Mouse (Mus musculus): ENCODE measurements around the gene Atf6b.

Gene Atf6b

DNA sequence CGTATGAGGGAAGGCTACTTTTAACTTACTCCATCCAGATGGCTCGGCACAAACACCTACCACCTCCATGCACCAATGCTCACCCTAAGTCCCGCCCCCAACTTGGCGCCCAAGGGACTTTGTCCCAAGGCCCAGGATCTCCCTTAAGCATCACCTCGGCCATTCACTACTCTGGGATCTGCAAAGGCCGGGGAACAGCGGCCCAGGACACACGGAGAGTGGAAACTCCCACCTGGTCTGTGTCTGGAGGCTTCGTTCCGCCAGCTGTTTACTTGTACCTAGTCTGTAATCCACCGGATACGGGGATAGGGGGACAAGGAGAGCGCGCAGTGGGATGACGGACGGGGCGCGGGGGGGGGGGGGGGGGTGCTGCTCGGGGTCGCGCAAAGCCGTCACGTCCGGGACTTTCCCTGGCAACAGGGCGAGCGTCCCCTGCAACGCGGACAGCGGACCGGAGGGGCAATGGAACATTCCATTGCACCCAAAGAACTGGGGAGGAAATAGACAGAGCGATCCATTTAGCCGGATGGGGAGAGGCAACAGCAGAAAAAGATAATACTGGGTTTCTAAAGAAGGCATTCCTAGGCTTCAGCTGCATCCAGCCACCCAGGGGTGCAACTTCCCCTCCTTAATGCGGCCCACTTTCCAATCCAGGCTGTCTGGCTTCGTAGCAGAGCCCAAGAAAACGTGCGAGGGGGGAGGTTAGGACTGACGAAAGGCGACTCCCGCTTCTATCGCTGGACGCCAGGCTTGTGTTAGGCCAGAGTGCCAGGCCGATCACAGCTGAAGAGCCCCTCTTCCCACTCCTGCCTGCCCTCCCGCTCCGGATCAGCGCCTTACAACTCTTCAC, 19.6 kb upstream of the Atf6b start:
- peak; percentile 91 for DNase-seq

DNA sequence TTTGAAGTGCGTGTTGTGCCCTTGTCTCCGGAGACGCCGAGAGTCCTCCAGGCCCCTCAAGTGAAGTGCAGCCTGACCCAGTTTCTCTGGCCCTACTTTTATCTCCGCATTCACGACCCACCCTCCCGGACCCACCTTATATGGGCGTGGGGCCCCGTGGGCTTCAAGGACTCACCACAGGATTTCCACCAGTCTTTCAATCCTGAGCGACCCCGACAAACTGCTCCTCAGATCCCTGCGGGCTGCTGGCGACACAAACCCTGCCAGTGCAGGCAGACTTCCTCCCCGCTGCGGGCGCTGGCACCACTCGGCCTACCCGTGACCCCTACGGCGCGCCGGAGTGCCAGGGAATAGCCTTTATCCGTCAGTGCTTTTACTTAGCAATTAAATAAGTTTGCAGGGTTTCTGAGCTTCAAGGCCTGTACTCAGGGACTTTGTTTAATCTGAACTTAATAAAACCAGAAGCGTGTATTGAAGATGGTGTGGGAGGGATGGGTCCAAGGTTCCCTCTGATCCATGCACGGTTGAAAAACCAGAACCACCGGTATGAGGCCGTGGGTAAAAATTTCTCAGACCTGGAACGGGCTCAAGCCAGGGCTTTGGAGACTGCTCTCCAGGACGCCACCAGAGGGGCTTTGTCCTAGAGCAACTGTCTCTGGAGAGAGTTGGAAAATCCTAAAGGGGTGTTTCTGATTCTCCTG, 18.9 kb upstream of the Atf6b start, which contains the start of gene Ppt2:
TSS of gene Ppt2 (minus strand) at position 568 of the 701 bp plus-strand sequence.
- DNase-seq = no peak

DNA sequence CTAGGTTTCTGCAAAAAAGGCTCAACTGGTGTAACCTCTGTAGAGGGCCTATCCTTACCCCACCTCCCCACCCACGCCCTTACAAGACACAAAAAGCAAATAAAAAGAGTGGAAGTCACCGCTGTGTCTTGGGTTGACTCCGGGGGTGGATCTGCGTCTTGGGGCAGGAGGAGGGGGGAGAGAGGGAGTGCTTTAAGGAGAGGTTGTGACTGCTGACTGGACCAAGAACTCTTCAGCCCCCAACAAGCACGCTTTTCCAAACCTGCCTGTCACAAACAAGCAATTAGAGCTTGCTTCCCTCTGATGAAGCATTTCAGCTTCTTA, 18.3 kb upstream of the Atf6b start:
- no peak for DNase-seq

DNA sequence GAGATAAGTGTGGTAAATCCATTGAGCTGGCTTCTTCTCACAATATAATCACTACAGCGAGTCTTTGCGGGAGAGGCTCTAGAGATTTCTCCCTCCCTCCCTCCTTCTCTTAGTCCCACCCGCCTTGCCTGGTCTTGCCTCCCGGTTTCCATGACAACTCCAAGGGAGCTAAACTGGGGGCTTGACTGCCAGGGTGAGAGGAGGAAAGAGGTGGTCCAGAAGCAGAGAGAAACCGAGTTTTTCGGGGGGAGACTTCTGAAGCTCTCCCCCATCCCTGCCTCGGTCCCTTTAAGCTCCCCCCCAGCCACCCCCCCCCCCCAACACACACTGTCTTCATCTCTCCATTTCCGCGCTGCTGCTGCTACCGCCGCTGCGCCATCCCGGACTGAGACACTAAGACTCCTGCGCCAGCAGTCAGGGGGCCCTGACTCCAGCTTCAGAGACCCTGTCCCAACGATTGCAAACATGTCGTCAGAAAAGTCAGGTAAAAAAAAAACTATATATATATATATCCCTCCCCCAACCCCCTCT, 17.7 kb upstream of the Atf6b start, which contains the start of gene Prrt1:
TSS of gene Prrt1 (plus strand) at position 313 of the 531 bp plus-strand sequence.
- peak; percentile 78 for DNase-seq

DNA sequence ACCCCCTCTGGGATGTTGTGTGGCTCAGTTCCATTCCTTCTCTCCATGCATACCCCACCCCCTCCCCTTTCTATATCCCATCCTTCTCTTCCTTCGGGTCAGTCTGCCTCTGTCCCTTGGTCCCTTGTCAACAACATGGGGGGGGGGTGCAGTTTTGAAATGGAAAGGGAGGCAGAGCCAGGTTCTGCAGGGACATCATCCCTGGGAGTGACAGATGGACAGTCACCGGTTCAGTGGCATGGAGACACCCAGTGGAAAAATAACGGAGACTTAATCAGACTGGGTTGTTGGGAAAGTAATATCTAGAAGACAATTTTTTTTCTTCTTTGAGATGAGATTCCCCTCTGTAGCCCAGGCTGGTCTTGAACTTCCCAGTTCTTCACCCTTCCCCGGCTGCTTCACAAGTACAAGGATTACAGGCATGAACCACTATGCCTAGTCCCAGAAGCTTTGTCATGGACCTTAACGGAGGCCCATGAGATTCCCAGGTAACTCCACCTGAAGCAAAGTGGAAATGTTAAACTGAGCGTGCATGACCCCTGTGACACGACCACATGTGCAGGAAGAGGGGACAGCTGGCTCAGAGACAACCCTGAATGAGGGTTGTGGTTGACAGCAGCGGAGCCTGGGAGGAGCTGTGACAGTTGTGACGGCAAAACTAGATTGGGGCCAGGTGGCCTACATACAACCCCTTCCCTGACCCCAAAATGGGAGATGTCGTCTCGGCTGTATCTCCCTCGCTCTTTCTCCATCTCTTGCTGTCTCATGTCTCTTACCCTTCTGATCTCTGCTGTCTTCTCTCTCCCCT, 16.9 kb upstream of the Atf6b start:
- no peak for DNase-seq

DNA sequence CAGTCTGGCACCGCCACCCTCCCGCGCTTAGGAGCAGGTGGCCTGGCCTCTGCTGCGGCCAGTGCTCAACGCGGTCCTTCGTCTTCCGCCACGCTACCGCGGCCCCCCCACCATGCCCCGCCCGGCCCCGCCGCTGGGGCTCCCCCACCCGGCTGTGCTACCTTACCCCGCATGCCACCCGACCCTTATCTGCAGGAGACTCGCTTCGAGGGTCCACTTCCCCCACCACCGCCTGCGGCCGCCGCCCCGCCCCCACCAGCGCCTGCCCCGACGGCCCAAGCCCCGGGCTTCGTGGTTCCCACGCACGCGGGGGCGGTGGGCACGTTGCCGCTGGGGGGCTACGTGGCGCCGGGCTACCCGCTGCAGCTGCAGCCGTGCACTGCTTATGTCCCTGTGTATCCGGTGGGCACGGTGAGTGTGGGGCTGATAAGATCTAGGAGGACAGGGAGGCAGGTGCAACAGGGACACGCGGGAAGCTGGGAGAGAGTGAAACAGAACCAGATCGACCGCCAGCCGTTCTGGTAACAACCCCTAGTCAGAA, 16.1 kb upstream of the Atf6b start:
- no peak for DNase-seq

DNA sequence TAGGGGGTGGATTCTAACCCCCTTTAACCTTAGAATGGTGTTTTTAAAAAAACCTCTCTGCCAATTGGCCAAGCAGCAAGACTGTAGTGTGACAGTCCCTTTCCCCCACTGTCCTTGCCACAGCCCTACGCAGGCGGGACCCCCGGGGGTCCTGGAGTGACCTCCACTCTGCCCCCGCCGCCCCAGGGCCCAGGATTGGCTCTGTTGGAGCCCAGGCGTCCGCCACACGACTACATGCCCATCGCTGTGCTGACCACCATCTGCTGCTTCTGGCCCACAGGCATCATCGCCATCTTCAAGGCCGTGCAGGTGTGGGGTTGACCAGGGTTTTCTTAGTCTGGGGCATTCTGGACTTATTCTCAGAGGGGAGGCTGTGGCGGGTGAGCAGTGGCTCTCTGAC, 15.3 kb upstream of the Atf6b start:
- DNase-seq = no peak

DNA sequence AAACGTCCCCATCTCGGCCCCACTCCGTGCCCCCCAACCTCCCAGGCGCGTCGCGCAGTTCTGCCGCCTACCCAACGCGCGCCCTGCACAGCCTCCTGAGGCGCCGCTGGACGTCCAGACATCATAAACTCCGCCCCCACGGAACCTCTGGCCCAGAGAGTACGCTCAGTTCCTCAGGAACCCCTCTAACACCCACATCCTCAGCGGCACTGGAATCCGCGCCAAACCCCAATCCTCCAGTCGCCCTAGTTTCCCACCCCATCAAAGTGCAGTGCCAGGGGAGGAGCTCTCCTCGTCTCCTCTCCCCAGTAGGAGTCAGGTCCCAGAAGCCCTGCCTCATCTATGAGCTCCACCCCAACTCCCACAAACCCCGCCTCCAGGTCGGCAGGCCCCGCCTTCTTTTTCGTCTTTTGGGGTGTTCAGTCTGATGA, 14.7 kb upstream of the Atf6b start:
- DNase-seq = peak; percentile 94

DNA sequence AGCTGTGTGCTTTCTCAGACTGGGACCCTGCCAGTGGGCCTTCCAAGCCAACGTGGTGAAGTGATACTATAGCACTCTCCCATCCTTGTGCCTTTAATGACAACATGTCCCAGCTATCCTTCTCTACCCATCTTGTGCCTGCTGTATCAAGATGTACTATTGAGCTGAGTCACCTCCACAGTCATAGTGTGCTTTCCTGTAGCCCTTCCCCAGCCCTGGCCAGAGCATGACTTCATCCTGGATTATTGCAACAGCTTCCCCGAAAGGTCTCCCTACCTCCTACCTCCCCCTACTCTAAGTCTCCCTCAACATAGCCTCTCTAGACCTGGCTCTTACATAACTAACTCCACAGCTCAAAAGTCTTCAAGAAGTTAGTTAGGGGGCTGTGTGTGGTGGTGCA, 11.3 kb upstream of the Atf6b start:
- DNase-seq = no peak

DNA sequence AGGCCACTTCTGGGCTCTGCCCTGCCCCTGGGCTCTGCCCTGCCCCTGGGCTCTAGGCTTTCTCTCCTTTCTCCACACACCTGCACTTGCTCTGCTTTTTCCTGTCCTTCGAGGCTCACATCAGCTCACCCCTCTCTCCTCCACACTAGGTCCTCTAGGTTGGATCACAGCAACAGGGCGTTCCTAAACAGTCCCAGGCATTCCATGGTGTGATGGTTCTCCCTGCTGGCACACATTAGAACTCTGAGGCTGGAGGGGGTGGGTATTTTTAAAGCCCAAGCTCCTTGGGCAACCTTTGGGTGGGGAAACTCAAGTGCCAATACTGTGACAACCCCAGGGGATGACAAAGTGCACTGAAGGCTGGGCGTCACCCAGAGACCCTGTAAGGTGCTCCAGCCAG, 9.5 kb upstream of the Atf6b start:
- DNase-seq = no peak

DNA sequence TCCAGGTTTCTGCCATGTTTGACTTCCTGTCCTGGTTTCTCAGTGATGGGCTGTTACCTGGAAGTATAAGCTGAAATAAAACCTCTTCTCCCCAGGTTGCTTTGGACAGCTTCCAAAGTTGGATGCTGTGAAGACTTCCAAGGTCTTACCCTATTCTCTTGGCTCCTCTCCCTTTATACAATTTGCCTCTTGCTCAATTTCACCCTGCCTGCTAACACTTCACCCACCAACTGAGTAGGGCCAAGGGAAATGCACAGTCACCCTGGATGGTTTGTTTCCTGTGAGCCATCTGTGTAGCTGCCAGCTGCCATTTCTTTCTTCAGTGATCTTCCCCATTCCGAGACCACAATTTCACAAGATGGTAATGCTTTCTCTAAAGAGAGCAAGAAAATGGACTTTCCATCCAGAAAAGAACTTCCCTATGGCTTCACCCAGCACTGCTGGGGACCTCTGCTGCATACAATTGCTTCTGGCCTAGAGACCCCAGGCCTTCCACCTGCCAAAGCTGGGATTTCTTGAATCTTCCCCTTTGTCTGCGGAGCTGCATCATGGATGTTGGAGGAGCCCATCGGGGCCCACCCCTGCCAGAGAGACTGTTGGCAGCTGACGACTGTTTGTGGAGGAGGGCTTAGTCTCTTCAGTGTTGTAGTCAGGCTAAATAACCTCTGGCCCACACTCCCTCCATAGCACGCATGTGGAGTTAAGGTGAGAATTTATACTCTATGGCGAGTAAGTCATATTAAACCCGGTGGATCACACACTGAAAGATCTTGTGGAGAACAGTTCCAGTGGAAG, 7.3 kb upstream of the Atf6b start:
- no peak for DNase-seq

DNA sequence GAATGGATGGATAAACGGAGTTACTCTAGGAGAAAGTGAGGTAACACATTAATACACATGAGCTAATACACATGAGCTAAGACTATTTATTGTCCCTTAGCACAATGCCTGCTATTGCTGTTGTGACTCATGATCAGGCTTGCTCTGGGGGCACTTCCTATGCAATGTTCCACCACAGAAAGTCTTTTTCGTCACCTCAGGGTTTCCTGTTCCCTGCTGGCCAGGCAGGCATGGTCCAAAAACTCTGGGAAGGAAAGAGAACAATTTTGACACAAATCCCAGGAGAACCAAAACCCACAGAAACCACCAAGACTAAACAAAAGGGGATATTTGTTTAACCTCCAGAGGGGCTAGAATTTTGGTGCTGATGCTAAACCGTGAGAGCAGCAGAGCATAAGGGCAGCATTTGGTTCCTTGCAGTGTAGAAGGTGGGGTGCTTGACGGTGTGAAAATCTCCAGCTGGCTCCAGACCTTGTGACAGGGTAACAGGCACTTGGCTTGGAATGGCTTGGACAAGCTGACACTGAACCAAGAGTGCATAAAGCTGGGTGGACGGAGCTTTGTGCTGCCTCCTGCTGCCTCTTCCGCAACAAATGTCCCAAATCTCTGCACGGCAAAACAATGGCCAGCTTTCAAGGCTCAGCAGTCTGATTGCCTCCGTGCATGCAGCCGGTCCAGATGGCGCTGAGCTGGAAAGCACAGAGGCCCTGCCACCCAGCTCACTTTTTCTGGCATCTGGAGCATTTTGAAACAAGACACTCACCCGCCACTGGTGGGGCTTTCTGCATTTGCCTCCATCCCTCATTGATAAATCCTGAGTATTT, 6.0 kb upstream of the Atf6b start:
- peak; percentile 72 for DNase-seq

DNA sequence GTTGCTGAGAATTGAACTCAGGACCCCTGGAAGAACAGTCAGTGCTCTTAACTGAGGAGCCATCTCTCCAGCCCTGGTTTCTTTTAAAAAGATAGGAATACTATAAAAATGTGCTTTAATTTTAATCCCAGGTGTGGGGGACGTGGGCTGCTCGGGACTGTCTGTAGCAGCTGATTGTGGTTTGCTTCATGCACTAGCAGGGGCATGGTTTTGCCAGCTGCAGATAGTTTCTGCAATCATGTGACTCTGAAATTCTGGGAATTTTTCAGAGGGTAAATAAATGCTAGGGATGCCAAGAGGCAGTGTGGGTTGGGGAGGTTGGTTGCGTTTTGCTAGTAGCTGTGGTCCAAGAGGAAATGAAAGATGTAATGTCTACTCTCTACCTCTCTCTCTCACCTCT, 5.0 kb upstream of the Atf6b start:
- DNase-seq = no peak

DNA sequence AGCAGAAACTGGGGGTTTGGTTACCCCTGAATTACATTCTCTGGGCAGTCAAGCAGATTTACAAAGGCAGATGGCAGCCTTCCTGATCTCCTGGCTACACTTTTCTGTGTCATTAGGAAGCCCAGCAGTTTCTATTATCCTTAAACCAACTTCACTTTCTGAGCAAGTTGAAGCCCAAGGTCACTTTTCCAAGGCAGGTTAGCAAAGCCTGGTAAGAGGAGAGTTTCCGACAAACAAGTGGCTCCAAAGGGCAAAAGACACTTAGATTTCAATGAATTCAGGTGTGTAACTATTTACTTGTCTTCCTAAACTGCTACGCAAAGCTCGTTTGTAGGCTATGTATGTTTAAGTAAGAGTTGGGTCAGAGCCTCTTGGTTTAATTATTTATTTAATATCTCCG, 3.6 kb upstream of the Atf6b start:
- DNase-seq = no peak

DNA sequence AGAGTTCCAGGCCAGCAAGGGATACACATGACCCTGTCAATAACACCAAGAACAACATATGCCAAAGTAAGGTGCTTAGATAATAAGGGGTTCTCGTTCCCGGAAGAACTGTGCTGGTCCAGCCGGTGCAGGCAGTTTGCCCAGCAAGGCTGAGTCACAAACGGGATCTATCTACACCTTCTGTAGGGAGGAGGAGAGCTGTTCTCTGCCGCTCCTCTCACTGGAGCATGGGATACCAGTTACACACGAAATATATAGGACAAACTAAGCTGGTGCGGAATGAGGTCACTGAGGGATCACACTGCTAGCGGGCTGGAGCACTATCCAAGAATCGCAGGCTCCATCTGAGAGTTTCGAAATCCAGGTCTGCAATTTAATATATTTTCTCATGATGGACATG, 3.0 kb upstream of the Atf6b start:
- no peak for DNase-seq

DNA sequence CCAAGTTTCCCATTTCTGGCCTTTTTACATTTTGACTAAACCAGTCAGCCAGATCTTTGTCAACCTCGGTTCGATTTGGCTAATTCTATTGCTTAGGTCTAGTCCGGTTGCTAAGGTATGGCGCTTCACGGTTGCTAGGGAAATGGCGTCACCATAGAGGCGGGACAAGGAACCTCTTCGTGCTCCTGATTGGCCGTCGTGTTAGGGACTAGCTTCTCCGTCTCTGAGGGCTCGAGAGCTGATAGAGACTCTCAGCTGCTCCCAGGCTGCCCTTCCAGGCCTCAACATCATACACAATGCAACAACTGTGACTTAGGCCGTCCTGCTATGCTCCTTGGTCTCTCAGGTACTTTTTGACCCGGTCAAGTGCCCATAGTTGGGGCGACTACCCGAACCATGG, 2.3 kb upstream of the Atf6b start, which contains the start of gene Fkbpl:
TSS of gene Fkbpl (plus strand) at position 157 of the 400 bp plus-strand sequence.
- DNase-seq = peak; percentile 97

DNA sequence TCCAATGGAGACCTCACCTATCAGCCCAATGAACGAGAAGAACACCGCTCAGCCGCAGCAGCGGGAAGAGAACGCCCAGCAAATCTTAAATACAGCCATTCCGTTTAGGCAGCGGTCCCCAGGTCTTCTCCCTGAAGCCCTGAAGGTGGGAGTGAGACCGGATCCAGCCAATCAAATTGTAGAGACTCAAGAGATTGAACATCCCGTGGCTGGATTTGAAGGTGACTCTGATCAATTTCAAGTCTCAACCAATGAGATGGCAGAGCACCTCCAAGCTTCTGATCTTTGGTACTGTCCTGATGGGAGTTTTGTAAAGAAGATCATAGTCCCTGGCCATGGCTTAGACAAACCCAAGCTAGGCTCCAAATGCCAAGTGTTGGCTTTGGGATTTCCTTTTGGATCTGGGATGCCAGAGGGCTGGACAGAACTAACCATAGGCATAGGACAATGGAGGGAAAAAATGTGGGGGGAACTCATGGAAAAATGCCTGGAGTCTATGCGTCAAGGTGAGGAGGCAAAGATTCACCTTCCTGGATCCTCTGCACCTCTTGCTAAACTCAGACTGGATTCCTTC, 1.6 kb upstream of the Atf6b start:
- no peak for DNase-seq

DNA sequence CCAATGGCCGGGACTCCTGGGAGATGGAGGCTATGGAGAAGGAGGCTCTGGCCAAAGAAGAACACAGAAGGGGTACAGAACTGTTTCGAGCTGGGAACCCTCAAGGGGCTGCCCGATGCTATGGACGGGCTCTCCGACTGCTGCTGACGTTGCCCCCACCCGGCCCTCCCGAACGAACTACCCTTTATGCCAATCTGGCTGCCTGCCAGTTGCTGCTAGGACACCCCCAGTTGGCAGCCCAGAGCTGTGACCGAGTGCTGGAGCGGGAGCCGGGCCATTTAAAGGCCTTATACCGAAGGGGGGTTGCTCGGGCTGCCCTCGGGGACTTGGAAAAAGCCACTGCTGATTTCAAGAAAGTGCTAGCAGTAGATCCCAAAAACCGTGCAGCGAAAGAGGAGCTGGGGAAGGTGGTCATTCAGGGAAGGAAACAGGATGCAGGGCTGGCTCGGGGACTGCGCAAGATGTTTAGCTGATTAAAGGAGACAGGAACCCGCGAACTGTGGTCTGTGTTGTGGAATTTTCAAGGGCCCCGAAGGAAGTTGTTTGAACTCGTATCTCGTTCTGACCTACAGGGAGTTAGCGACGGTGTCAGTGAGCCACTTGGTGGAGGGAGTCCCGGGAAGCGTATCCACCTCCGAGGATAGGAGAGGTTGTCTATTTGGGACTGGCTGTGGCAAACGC, 975 bp upstream of the Atf6b start:
- DNase-seq = no peak

DNA sequence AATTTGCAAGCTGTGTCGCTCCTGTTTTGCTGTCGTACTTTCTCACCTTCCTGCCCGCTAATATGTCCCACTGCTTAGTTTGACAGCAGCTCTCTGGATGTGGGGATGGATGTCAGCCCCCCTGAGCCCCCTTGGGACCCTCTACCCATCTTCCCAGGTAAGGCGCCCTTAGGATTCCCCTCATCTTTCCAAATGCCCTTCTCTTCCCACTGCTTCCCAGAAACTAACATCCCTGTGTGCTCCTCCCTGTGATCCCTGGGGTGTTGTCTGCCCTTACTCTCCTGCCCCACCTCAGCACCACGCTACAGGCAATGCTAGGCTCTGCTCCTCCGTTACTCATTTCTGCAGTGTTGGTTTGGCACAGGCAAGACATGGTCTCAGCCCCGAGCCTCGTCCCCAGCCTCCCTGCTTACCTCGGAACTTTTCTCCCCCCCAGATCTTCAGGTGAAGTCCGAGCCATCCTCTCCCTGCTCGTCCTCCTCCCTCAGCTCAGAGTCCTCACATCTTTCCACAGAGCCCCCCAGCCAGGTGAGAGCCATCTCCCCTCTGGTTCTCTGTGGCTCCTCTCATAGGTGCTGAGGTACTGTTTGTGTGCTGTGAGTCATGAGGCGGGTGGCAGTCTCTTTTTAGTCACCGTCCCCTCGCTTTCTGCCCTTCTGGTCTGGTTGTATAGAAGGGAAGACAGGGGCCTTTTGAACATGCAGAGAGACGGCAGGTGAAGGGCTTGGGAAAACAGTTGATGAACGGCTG, 1.4 kb downstream of the Atf6b start:
- DNase-seq = no peak
